Mouse (Mus musculus) ES-E14 (cell line): ENCODE measurements around the gene Sfta2.

Experiments
- HCFC1 ChIP-seq: IDR thresholded peaks from 2 replicates; pipeline ENCODE4 v1.6.1; 2012; ENCODE audit warnings: low read length, inconsistent platforms, borderline replicate concordance; ENCODE audit not compliant: insufficient read depth
- MAFK ChIP-seq: IDR thresholded peaks from 2 replicates; pipeline ENCODE4 v1.6.1; 2014; ENCODE audit warnings: mild to moderate bottlenecking, low read depth, low read length, inconsistent platforms; ENCODE audit not compliant: insufficient read depth

GRCm38 (mm10) chr17:35584330-35584937, 16.9 kb upstream of the Sfta2 start:
- TF ChIP-seq MAFK, result no peak
- no peak for TF ChIP-seq HCFC1
